Mouse (Mus musculus) embryonic fibroblast, embryonic 13.5 days (primary cell): ENCODE measurements around the gene 1110059E24Rik. TPM values are rescaled to one million over a fixed set of nuclear protein-coding genes. Genes with fewer than 3 reads are reported as not detected.
A peak's percentile ranks its signal among the peaks of the same experiment; 100 is the strongest.

Experiments
- H3K27ac ChIP-seq: 2 replicates; pipeline ENCODE4 v1.5.1; 2012; ENCODE audit warnings: low read length, control low read depth, inconsistent platforms; ENCODE audit not compliant: insufficient read depth
- H3K4me1 ChIP-seq: 2 replicates; pipeline ENCODE4 v1.6.1; 2011; ENCODE audit warnings: low read length; ENCODE audit not compliant: control insufficient read depth, insufficient read depth
- H3K4me3 ChIP-seq: 2 replicates; pipeline ENCODE4 v1.5.1; 2011; ENCODE audit warnings: mild to moderate bottlenecking, control low read depth, low read length; ENCODE audit not compliant: insufficient read depth
- CTCF ChIP-seq: IDR thresholded peaks from 2 replicates; pipeline ENCODE4 v1.5.1; 2011; ENCODE audit warnings: mild to moderate bottlenecking, control low read depth, low read length, moderate library complexity, borderline replicate concordance; ENCODE audit not compliant: insufficient read depth
- POLR2A ChIP-seq: IDR thresholded peaks from 2 replicates; pipeline ENCODE4 v1.6.1; 2011; ENCODE audit warnings: low read depth, mild to moderate bottlenecking, control low read depth, low read length, moderate library complexity
- polyA plus RNA-seq: library from polyadenylated mRNA; stranded (reverse); fragments of >200 nt; gene quantifications from 2 replicates; pipeline ENCODE4 v1.2.4, GENCODE M21; 2011; ENCODE audit warnings: low read depth; ENCODE audit not compliant: missing spikeins, insufficient read length

The 1110059E24Rik gene
- polyA plus RNA-seq, 1 experiment = 38.7 TPM

- Histone ChIP-seq H3K4me3 (no peak overlapping the region), H3K4me1 (no peaks in the 10 kb centered on the region), H3K27ac (no peak overlapping the region)
- peak; percentile 93 for TF ChIP-seq CTCF
- TF ChIP-seq POLR2A = no peak
Observed at GRCm38 (mm10) chr19:21563789-21564460, 88.9 kb downstream of the 1110059E24Rik start.

- TF ChIP-seq CTCF = no peak
- TF ChIP-seq POLR2A = no peak
- no peak overlapping the region for H3K4me3 ChIP-seq
- no peak overlapping the region for H3K27ac ChIP-seq
- no peaks in the 10 kb centered on the region for H3K4me1 ChIP-seq
Observed at GRCm38 (mm10) chr19:21562996-21563395, 89.8 kb downstream of the 1110059E24Rik start.

GRCm38 (mm10) chr19:21552801-21553200 lies 100.0 kb downstream of the 1110059E24Rik start:
- H3K4me1 ChIP-seq = no peaks in the 10 kb centered on the region
- TF ChIP-seq CTCF (no peak), POLR2A (no peak)
- no peak overlapping the region for H3K4me3 ChIP-seq
- no peak overlapping the region for H3K27ac ChIP-seq

GRCm38 (mm10) chr19:21551921-21552536 lies 100.7 kb downstream of the 1110059E24Rik start:
- H3K4me1 ChIP-seq = no peaks in the 10 kb centered on the region
- no peak for TF ChIP-seq POLR2A
- no peak for TF ChIP-seq CTCF
- no peak overlapping the region for H3K4me3 ChIP-seq

GRCm38 (mm10) chr19:21549713-21550112 lies 103.1 kb downstream of the 1110059E24Rik start:
- no peak overlapping the region for H3K27ac ChIP-seq
- no peak overlapping the region for H3K4me3 ChIP-seq

More at GRCm38 (mm10) chr19:21551921-21552536, 100.7 kb downstream of the 1110059E24Rik start:
- H3K27ac ChIP-seq = no peak overlapping the region

GRCm38 (mm10) chr19:21548947-21549346 lies 103.8 kb downstream of the 1110059E24Rik start:
- Histone ChIP-seq H3K4me1 (no peaks in the 10 kb centered on the region), H3K4me3 (no peak overlapping the region), H3K27ac (no peak overlapping the region)
- no peak for TF ChIP-seq POLR2A
- TF ChIP-seq CTCF = no peak

More at GRCm38 (mm10) chr19:21549713-21550112, 103.1 kb downstream of the 1110059E24Rik start:
- TF ChIP-seq CTCF (no peak), POLR2A (no peak)
- H3K4me1 ChIP-seq = no peaks in the 10 kb centered on the region

GRCm38 (mm10) chr19:21537125-21537524 lies 115.7 kb downstream of the 1110059E24Rik start:
- Histone ChIP-seq H3K4me1 (no peaks in the 10 kb centered on the region), H3K27ac (no peak overlapping the region), H3K4me3 (no peak overlapping the region)
- TF ChIP-seq CTCF (no peak), POLR2A (no peak)

Other genes starting within 250 kb of the 1110059E24Rik start
- 1.3 and 1.4 TPM in 2 replicates for gene Gda, start 179.5 kb downstream of the 1110059E24Rik start, polyA plus RNA-seq
- 23.2 and 25.6 TPM in 2 replicates for gene Abhd17b, start 209 bp upstream of the 1110059E24Rik start, polyA plus RNA-seq
- 24.0 and 25.5 TPM in 2 replicates for gene Cemip2, start 125.4 kb upstream of the 1110059E24Rik start, polyA plus RNA-seq